8 mouse cellular contexts compared by ENCODE assay signal in genomic region chr8:105636018-105636962, GRCm38 (mm10). TPM values are rescaled to one million over a fixed set of nuclear protein-coding genes. Genes with fewer than 3 reads are reported as not detected.
A peak's percentile ranks its signal among the peaks of the same experiment; 100 is the strongest.
DNase-seq lines count a peak whose midpoint lies in the region; ATAC-seq and TF ChIP-seq lines count a peak whose summit lies in the region.

TSS of gene Ctcf (plus strand) at chr8:105636568.

- peaks cover 9% of the 10 kb centered on the region; the same call in 1 of the 2 replicates for H3K4me1 ChIP-seq in hindbrain, postnatal 0 days (ENCODE audit: insufficient read depth, low read length)
- peaks cover 56% of the 10 kb centered on the region for H3K4me1 ChIP-seq in megakaryocyte, embryonic 14.5 days

- H3K27ac ChIP-seq in gastrocnemius, adult 2 months, result peak within 1 kb of the TSS; percentile 95
- peak within 1 kb of the TSS; percentile 100 for H3K27ac ChIP-seq in hindbrain, postnatal 0 days

- H3K4me3 ChIP-seq in gastrocnemius, adult 2 months, result peak within 1 kb of the TSS; percentile 93
- H3K4me3 ChIP-seq in hindbrain, postnatal 0 days (ENCODE audit: low read length), result peak within 1 kb of the TSS; percentile 59
- H3K4me3 ChIP-seq in megakaryocyte, embryonic 14.5 days (replicated peaks), result peak within 1 kb of the TSS; percentile 96

- peak; percentile 93 for DNase-seq in WW6 (ENCODE audit: low read depth, low spot score)
- DNase-seq in cerebellum, postnatal 4 days (ENCODE audit: low spot score in 2 of 2), result peak; percentile 84 to 94
- peak; percentile 96 for DNase-seq in gastrocnemius, adult 2 months
- peak; percentile 96 for DNase-seq in hindbrain, postnatal 0 days (ENCODE audit: low spot score)
- DNase-seq in left cerebral cortex, adult 8-10 months (ENCODE audit: low spot score in 2 of 2), result peak; percentile 81 to 88
- DNase-seq in right cerebral cortex, postnatal 10 days (ENCODE audit: low spot score in 2 of 2), result peak; percentile 95
- DNase-seq in urinary bladder, postnatal 25 days (ENCODE audit: low spot score), result peak; percentile 87

- intact Hi-C loops in gastrocnemius, adult 2 months (cut with DNase I), result loop anchor here (2.0 kb wide), 1 partner anchor 49 kb away; no protein-coding TSS in a partner anchor

- H3K27me3 ChIP-seq in hindbrain, postnatal 0 days (ENCODE audit: insufficient read depth, low read length), result no peaks in the 10 kb centered on the region
- H3K27me3 ChIP-seq in megakaryocyte, embryonic 14.5 days (replicated peaks), result no peaks in the 10 kb centered on the region

- under 1% methylated on average over 94 of the region's 126 CpGs for WGBS in hindbrain, postnatal 0 days

- peak within 1 kb of the TSS; percentile 83 for H3K4me2 ChIP-seq in hindbrain, postnatal 0 days (ENCODE audit: low read depth, low read length)

- peak; percentile 95 for TF ChIP-seq CTCF in gastrocnemius, adult 2 months (IDR thresholded peaks at IDR 0.05)
- TF ChIP-seq CTCF in hindbrain, postnatal 0 days (IDR thresholded peaks at IDR 0.05; ENCODE audit: low read depth), result peak; percentile 16; the same call in 1 of the 2 replicates

- peak within 1 kb of the TSS; percentile 88 for H3K9ac ChIP-seq in hindbrain, postnatal 0 days (replicated peaks; ENCODE audit: low read length)

- ATAC-seq in hindbrain, postnatal 0 days, result peak; percentile 93

- no peaks in the 10 kb centered on the region for H3K9me3 ChIP-seq in hindbrain, postnatal 0 days (ENCODE audit: low read length)
- no peaks in the 10 kb centered on the region for H3K9me3 ChIP-seq in megakaryocyte, embryonic 14.5 days

- no peaks in the 10 kb centered on the region for H3K36me3 ChIP-seq in hindbrain, postnatal 0 days (ENCODE audit: insufficient read depth, low read length)
- H3K36me3 ChIP-seq in megakaryocyte, embryonic 14.5 days (replicated peaks; ENCODE audit: low read length), result peaks cover 5% of the 10 kb centered on the region

RNA-seq across cellular contexts. Expression of gene Ctcf, which starts in this region (rescaled TPM):
- total RNA-seq in gastrocnemius, adult 2 months (2021), result 10 to 100 TPM; 33.2 to 42.6 TPM
- 27.4 and 35.9 TPM in 2 replicates for total RNA-seq in hindbrain, postnatal 0 days (2014; rRNA removed)
- polyA plus RNA-seq in hindbrain, postnatal 0 days (2015; fragmentation: Nextera tagmentation; extraction: Ambion mirVana), result 87.4 and 88.1 TPM in 2 replicates
- total RNA-seq in left cerebral cortex, adult 8-10 months (2022), result 10 to 100 TPM; 65.3 to 80.8 (median 68.8) TPM
- polyA plus RNA-seq in megakaryocyte, embryonic 14.5 days (2012; ENCODE audit: insufficient read depth, low replicate concordance), result 18.1 and 68.4 TPM in 2 replicates

Comparison
In these comparisons a context has a peak if more than half of its experiments do, and no peak if none do; other contexts are left out.
1. Peak in every context shown above with its lines: DNase-seq, ATAC-seq, H3K4me3 ChIP-seq and H3K27ac ChIP-seq.